Mouse (Mus musculus) CH12.LX (cell line): ENCODE data around the gene BC061212. TPM values are rescaled to one million over a fixed set of nuclear protein-coding genes. Genes with fewer than 3 reads are reported as not detected.
"Not testable (repeated sequence)": the region's sequence is repeated elsewhere in the genome, so short reads cannot be mapped to it uniquely, and the experiment has no call there.

Experiments used
- DNase-seq: peaks from one replicate; pipeline ENCODE4 v3.0.0-alpha.2; 2013; ENCODE audit errors: extremely low read depth
- H3K27ac ChIP-seq: 2 replicates; pipeline ENCODE4 v1.5.1; 2012; ENCODE audit warnings: low read depth, mild to moderate bottlenecking, control low read depth, moderate library complexity; ENCODE audit not compliant: insufficient read depth
- H3K27me3 ChIP-seq: replicated peaks from 2 replicates; pipeline ENCODE3; 2012; ENCODE audit warnings: inconsistent platforms
- H3K36me3 ChIP-seq, 2 experiments: replicated peaks in 1 of 2; 2 replicates each; pipeline versions ENCODE3 to v1.6.1; 2012; ENCODE audit warnings: inconsistent platforms in 1 of 2, low read length in 1 of 2, mild to moderate bottlenecking in 1 of 2, mixed read lengths in 1 of 2, moderate library complexity in 1 of 2; ENCODE audit not compliant: control insufficient read depth in 1 of 2, insufficient read depth in 1 of 2
- H3K4me1 ChIP-seq, 2 experiments: 2 replicates each; pipeline ENCODE4 v1.6.1; 2012; ENCODE audit warnings: inconsistent platforms in 1 of 2, moderate library complexity in 1 of 2; ENCODE audit not compliant: insufficient read depth in 2 of 2, control insufficient read depth in 1 of 2
- H3K4me2 ChIP-seq: 2 replicates; pipeline ENCODE4 v1.6.1; 2012; ENCODE audit warnings: low read depth, mild to moderate bottlenecking, control low read depth; ENCODE audit not compliant: poor library complexity, insufficient read depth, severe bottlenecking
- H3K4me3 ChIP-seq, 3 experiments: fragments of 150-350 bp in 1 of 3; sonication (generic) in 1 of 3; replicated peaks in 1 of 3; 2 replicates each; pipeline versions ENCODE3 to v1.5.1; 2011 to 2012; ENCODE audit warnings: low read depth in 2 of 3, low read length in 2 of 3, mild to moderate bottlenecking in 2 of 3, moderate library complexity in 2 of 3, control low read depth in 1 of 3, improper control_type of control experiment in 1 of 3, inconsistent platforms in 1 of 3, mixed read lengths in 1 of 3; ENCODE audit not compliant: poor library complexity in 1 of 3
- H3K79me2 ChIP-seq: replicated peaks from 2 replicates; pipeline ENCODE4 v1.6.1; 2012; ENCODE audit warnings: mild to moderate bottlenecking, moderate library complexity; ENCODE audit not compliant: control insufficient read depth, poor library complexity, insufficient read depth, severe bottlenecking; ENCODE audit errors: extremely low read depth
- H3K9ac ChIP-seq: 2 replicates; pipeline ENCODE4 v1.6.1; 2012; ENCODE audit warnings: low read depth, mild to moderate bottlenecking, control low read depth, moderate library complexity; ENCODE audit not compliant: insufficient read depth
- H3K9me3 ChIP-seq: replicated peaks from 2 replicates; pipeline ENCODE3; 2012; ENCODE audit warnings: low read length, inconsistent platforms, mixed read lengths
- dilution Hi-C: fragments of 300-500 bp; cut with MboI; formaldehyde crosslinking; loops from 2 replicates; pipeline ENCODE4 v1.14.3; 2020; ENCODE audit warnings: low sequenced_read_pairs; ENCODE audit not compliant: extremely low pct_unique_long_range_greater_than_20kb, extremely low pct_ligation_motif_present
- in situ Hi-C: fragments of 300-500 bp; cut with MboI; formaldehyde crosslinking; loops from 3 replicates; pipeline ENCODE4 v1.14.3; 2019; ENCODE audit warnings: low sequenced_read_pairs, low pct_ligation_motif_present, low pct_unique_long_range_greater_than_20kb, mixed read lengths
- polyA plus RNA-seq: library from polyadenylated mRNA; unstranded; fragments of >175 nt; gene quantifications from 2 replicates; pipeline ENCODE4 v1.2.1, GENCODE M21; 2012; ENCODE audit warnings: low read depth; ENCODE audit not compliant: insufficient read length
- total RNA-seq, 2 experiments: library from RNA; depleted of rRNA; stranded (reverse); fragments of 300-350 nt in 1 of 2; fragments of >200 nt in 1 of 2; gene quantifications; 2 replicates each; pipeline ENCODE4 v1.2.3; 2012 to 2014

The BC061212 gene
- not detected in 2 replicates for total RNA-seq (2012; rRNA removed)
- total RNA-seq (2014; rRNA removed) = not detected in 2 replicates
- polyA plus RNA-seq = not detected in 2 replicates

DNA sequence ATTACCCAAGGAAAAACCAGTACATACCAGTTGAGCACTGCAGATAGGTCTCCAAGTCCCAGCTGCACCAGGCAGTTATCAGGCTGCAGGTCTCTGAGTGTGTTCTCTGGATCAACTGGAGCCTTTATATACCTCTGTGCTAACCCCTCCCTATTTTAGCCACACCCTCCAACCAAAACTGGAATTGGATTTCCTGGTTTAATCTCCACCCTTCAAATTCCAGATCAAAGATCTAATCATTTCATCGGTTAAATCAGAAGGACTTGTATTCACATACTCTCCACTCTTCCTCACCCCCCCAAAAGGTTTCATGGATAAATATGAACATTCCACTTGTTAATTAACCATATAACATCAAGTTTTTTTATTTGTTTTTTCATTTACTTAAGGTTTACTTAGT is at the start of gene BC061212:
Gene BC061212 (minus strand): TSS at position 101 of the 400 bp plus-strand sequence.
- H3K9me3 ChIP-seq, in situ Hi-C loops, H3K79me2 ChIP-seq: not testable (repeated sequence)

DNA sequence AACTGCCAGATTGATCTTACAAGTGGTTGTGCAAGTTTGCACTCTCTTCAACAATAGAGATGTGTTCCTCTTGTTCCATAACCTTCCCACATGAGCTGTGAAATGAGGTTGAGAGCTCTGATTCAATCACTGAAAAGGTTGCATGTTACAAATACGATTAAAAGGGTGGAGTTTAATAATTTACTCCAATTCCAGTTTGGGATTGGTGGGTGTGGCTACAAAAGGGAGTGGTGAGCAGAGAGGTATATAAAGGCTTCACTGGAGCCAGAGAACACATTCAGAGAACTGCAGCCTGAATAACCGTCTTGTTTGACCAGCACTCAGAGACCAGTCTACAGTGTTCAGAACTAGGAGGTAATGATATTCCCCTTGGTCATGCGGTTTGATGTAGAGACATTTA is 5.7 kb upstream of the BC061212 start, which contains the start of gene Gm6351:
Gene Gm6351 (plus strand): TSS at position 301 of the 400 bp plus-strand sequence.
- H3K9ac ChIP-seq, H3K9me3 ChIP-seq, H3K36me3 ChIP-seq, H3K4me1 ChIP-seq, dilution Hi-C loops, H3K27ac ChIP-seq, H3K27me3 ChIP-seq, H3K4me3 ChIP-seq, DNase-seq, H3K79me2 ChIP-seq, in situ Hi-C loops, H3K4me2 ChIP-seq: not testable (repeated sequence)

More for the DNA sequence above, at the start of gene BC061212:
- dilution Hi-C loops, DNase-seq, H3K4me2 ChIP-seq, H3K4me1 ChIP-seq, H3K4me3 ChIP-seq, H3K9ac ChIP-seq, H3K27ac ChIP-seq, H3K27me3 ChIP-seq, H3K36me3 ChIP-seq: not testable (repeated sequence)

Other genes with a start within 250 kb of the BC061212 start
- gene Gm7792, start 226.8 kb downstream of the BC061212 start, total RNA-seq (2012; rRNA removed) = not detected in 2 replicates
- gene Gm7792, start 226.8 kb downstream of the BC061212 start, total RNA-seq (2014; rRNA removed) = not detected in 2 replicates
- gene Gm7792, start 226.8 kb downstream of the BC061212 start, polyA plus RNA-seq = not detected in 2 replicates
- gene Gm16429, start 141.5 kb downstream of the BC061212 start, total RNA-seq (2012; rRNA removed) = not detected in 2 replicates
- gene Gm16429, start 141.5 kb downstream of the BC061212 start, total RNA-seq (2014; rRNA removed) = not detected in 2 replicates
- gene Gm16429, start 141.5 kb downstream of the BC061212 start, polyA plus RNA-seq = not detected in 2 replicates
- gene Gm6351, start 5.8 kb upstream of the BC061212 start, total RNA-seq (2012; rRNA removed) = not detected in 2 replicates
- not detected in 2 replicates for gene Gm6351, start 5.8 kb upstream of the BC061212 start, total RNA-seq (2014; rRNA removed)
- gene Gm6351, start 5.8 kb upstream of the BC061212 start, polyA plus RNA-seq = not detected in 2 replicates
- gene Gm3106, start 147.5 kb upstream of the BC061212 start, total RNA-seq (2012; rRNA removed) = not detected in 2 replicates
- gene Gm3106, start 147.5 kb upstream of the BC061212 start, total RNA-seq (2014; rRNA removed) = not detected in 2 replicates
- gene Gm3106, start 147.5 kb upstream of the BC061212 start, polyA plus RNA-seq = not detected in 2 replicates
- not detected in 2 replicates for gene A430089I19Rik, start 236.3 kb upstream of the BC061212 start, total RNA-seq (2012; rRNA removed)
- not detected in 2 replicates for gene A430089I19Rik, start 236.3 kb upstream of the BC061212 start, total RNA-seq (2014; rRNA removed)
- gene A430089I19Rik, start 236.3 kb upstream of the BC061212 start, polyA plus RNA-seq = not detected in 2 replicates
- gene Gm6502, start 243.9 kb upstream of the BC061212 start, total RNA-seq (2012; rRNA removed) = not detected in 2 replicates
- not detected in 2 replicates for gene Gm6502, start 243.9 kb upstream of the BC061212 start, total RNA-seq (2014; rRNA removed)
- not detected in 2 replicates for gene Gm6502, start 243.9 kb upstream of the BC061212 start, polyA plus RNA-seq